Mouse (Mus musculus) CH12.LX (cell line): Measurements from ENCODE around the gene Arl1. TPM values are rescaled to one million over a fixed set of nuclear protein-coding genes. Genes with fewer than 3 reads are reported as not detected.
"Not testable (repeated sequence)": the region's sequence is repeated elsewhere in the genome, so short reads cannot be mapped to it uniquely, and the experiment has no call there.

ENCODE experiments used
- DNase-seq: peaks from one replicate; pipeline ENCODE4 v3.0.0-alpha.2; 2013; ENCODE audit errors: extremely low read depth
- H3K27ac ChIP-seq: 2 replicates; pipeline ENCODE4 v1.5.1; 2012; ENCODE audit warnings: low read depth, mild to moderate bottlenecking, control low read depth, moderate library complexity; ENCODE audit not compliant: insufficient read depth
- H3K27me3 ChIP-seq: replicated peaks from 2 replicates; pipeline ENCODE3; 2012; ENCODE audit warnings: inconsistent platforms
- H3K36me3 ChIP-seq, 2 experiments: replicated peaks in 1 of 2; 2 replicates each; pipeline versions ENCODE3 to v1.6.1; 2012; ENCODE audit warnings: inconsistent platforms in 1 of 2, low read length in 1 of 2, mild to moderate bottlenecking in 1 of 2, mixed read lengths in 1 of 2, moderate library complexity in 1 of 2; ENCODE audit not compliant: control insufficient read depth in 1 of 2, insufficient read depth in 1 of 2
- H3K4me1 ChIP-seq, 2 experiments: 2 replicates each; pipeline ENCODE4 v1.6.1; 2012; ENCODE audit warnings: inconsistent platforms in 1 of 2, moderate library complexity in 1 of 2; ENCODE audit not compliant: insufficient read depth in 2 of 2, control insufficient read depth in 1 of 2
- H3K4me2 ChIP-seq: 2 replicates; pipeline ENCODE4 v1.6.1; 2012; ENCODE audit warnings: low read depth, mild to moderate bottlenecking, control low read depth; ENCODE audit not compliant: poor library complexity, insufficient read depth, severe bottlenecking
- H3K4me3 ChIP-seq, 3 experiments: fragments of 150-350 bp in 1 of 3; sonication (generic) in 1 of 3; replicated peaks in 1 of 3; 2 replicates each; pipeline versions ENCODE3 to v1.5.1; 2011 to 2012; ENCODE audit warnings: low read depth in 2 of 3, low read length in 2 of 3, mild to moderate bottlenecking in 2 of 3, moderate library complexity in 2 of 3, control low read depth in 1 of 3, improper control_type of control experiment in 1 of 3, inconsistent platforms in 1 of 3, mixed read lengths in 1 of 3; ENCODE audit not compliant: poor library complexity in 1 of 3
- H3K79me2 ChIP-seq: replicated peaks from 2 replicates; pipeline ENCODE4 v1.6.1; 2012; ENCODE audit warnings: mild to moderate bottlenecking, moderate library complexity; ENCODE audit not compliant: control insufficient read depth, poor library complexity, insufficient read depth, severe bottlenecking; ENCODE audit errors: extremely low read depth
- H3K9ac ChIP-seq: 2 replicates; pipeline ENCODE4 v1.6.1; 2012; ENCODE audit warnings: low read depth, mild to moderate bottlenecking, control low read depth, moderate library complexity; ENCODE audit not compliant: insufficient read depth
- H3K9me3 ChIP-seq: replicated peaks from 2 replicates; pipeline ENCODE3; 2012; ENCODE audit warnings: low read length, inconsistent platforms, mixed read lengths
- BHLHE40 ChIP-seq: IDR thresholded peaks from 2 replicates; pipeline ENCODE4 v1.6.1; 2011; ENCODE audit warnings: mild to moderate bottlenecking, low read depth, low read length, improper control_type of control experiment
- CHD1 ChIP-seq: IDR thresholded peaks from 2 replicates; pipeline ENCODE4 v1.6.1; 2012; ENCODE audit warnings: low read depth, low read length, improper control_type of control experiment, inconsistent platforms
- CHD2 ChIP-seq: IDR thresholded peaks from 2 replicates; pipeline ENCODE4 v1.6.1; 2011; ENCODE audit warnings: low read length, improper control_type of control experiment
- E2F4 ChIP-seq: IDR thresholded peaks from 2 replicates; pipeline ENCODE4 v1.6.1; 2011; ENCODE audit warnings: low read depth, low read length, improper control_type of control experiment; ENCODE audit not compliant: insufficient replicate concordance
- ELF1 ChIP-seq: IDR thresholded peaks from 2 replicates; pipeline ENCODE4 v1.6.1; 2014; ENCODE audit warnings: low read depth, mild to moderate bottlenecking, inconsistent platforms, low read length, improper control_type of control experiment
- ETS1 ChIP-seq: conservative IDR thresholded peaks from 2 replicates; pipeline ENCODE4 v1.6.1; 2012; ENCODE audit warnings: low read depth, mild to moderate bottlenecking, inconsistent platforms, low read length, improper control_type of control experiment, moderate library complexity
- GABPA ChIP-seq: IDR thresholded peaks from 2 replicates; pipeline ENCODE4 v1.6.1; 2012; ENCODE audit warnings: low read depth, low read length, improper control_type of control experiment, inconsistent platforms; ENCODE audit not compliant: insufficient replicate concordance
- HCFC1 ChIP-seq: IDR thresholded peaks from 2 replicates; pipeline ENCODE4 v1.6.1; 2012; ENCODE audit warnings: low read depth, mild to moderate bottlenecking, inconsistent platforms, low read length, improper control_type of control experiment
- IRF4 ChIP-seq: IDR thresholded peaks from 2 replicates; pipeline ENCODE4 v1.6.1; 2014; ENCODE audit warnings: low read depth, mild to moderate bottlenecking, inconsistent platforms, low read length, improper control_type of control experiment
- MAFK ChIP-seq: IDR thresholded peaks from 2 replicates; pipeline ENCODE4 v1.6.1; 2011; ENCODE audit warnings: low read length, improper control_type of control experiment; ENCODE audit not compliant: insufficient replicate concordance
- MAX ChIP-seq: IDR thresholded peaks from 2 replicates; pipeline ENCODE4 v1.6.1; 2011; ENCODE audit warnings: low read length, improper control_type of control experiment
- MEF2A ChIP-seq: IDR thresholded peaks from 2 replicates; pipeline ENCODE4 v1.6.1; 2014; ENCODE audit warnings: low read depth, mild to moderate bottlenecking, inconsistent platforms, low read length, improper control_type of control experiment, borderline replicate concordance
- MXI1 ChIP-seq: IDR thresholded peaks from 2 replicates; pipeline ENCODE4 v1.6.1; 2011; ENCODE audit warnings: mild to moderate bottlenecking, low read depth, low read length, improper control_type of control experiment
- NELFE ChIP-seq: IDR thresholded peaks from 2 replicates; pipeline ENCODE4 v1.6.1; 2011; ENCODE audit warnings: low read depth, low read length, improper control_type of control experiment
- NRF1 ChIP-seq: IDR thresholded peaks from 2 replicates; pipeline ENCODE4 v1.6.1; 2014; ENCODE audit warnings: low read depth, mild to moderate bottlenecking, inconsistent platforms, low read length, improper control_type of control experiment, moderate library complexity
- POLR2A ChIP-seq: IDR thresholded peaks from 2 replicates; pipeline ENCODE4 v1.6.1; 2011; ENCODE audit warnings: low read depth, mild to moderate bottlenecking, improper control_type of control experiment, low read length
- RAD21 ChIP-seq: IDR thresholded peaks from 2 replicates; pipeline ENCODE4 v1.6.1; 2011; ENCODE audit warnings: low read depth, mild to moderate bottlenecking, low read length, improper control_type of control experiment, moderate library complexity
- RCOR1 ChIP-seq: conservative IDR thresholded peaks from 2 replicates; pipeline ENCODE4 v1.6.1; 2012; ENCODE audit warnings: low read depth, mild to moderate bottlenecking, inconsistent platforms, low read length, improper control_type of control experiment
- SIN3A ChIP-seq: IDR thresholded peaks from 2 replicates; pipeline ENCODE4 v1.6.1; 2012; ENCODE audit warnings: low read length, improper control_type of control experiment, inconsistent platforms
- SMC3 ChIP-seq: IDR thresholded peaks from 2 replicates; pipeline ENCODE4 v1.6.1; 2011; ENCODE audit warnings: low read depth, low read length, improper control_type of control experiment
- TBP ChIP-seq: conservative IDR thresholded peaks from 2 replicates; pipeline ENCODE4 v1.6.1; 2011; ENCODE audit warnings: low read depth, low read length, improper control_type of control experiment
- UBTF ChIP-seq: IDR thresholded peaks from 2 replicates; pipeline ENCODE4 v1.6.1; 2012; ENCODE audit warnings: low read depth, mild to moderate bottlenecking, inconsistent platforms, low read length, improper control_type of control experiment, moderate library complexity
- USF1 ChIP-seq: IDR thresholded peaks from 2 replicates; pipeline ENCODE4 v1.6.1; 2014; ENCODE audit warnings: low read depth, mild to moderate bottlenecking, inconsistent platforms, low read length, improper control_type of control experiment
- USF2 ChIP-seq: conservative IDR thresholded peaks from 2 replicates; pipeline ENCODE4 v1.6.1; 2011; ENCODE audit warnings: low read depth, low read length, improper control_type of control experiment
- ZMIZ1 ChIP-seq: IDR thresholded peaks from 2 replicates; pipeline ENCODE4 v1.6.1; 2012; ENCODE audit warnings: low read depth, mild to moderate bottlenecking, inconsistent platforms, low read length, improper control_type of control experiment
- ZNF384 ChIP-seq: IDR thresholded peaks from 2 replicates; pipeline ENCODE4 v1.6.1; 2012; ENCODE audit warnings: low read depth, low read length, improper control_type of control experiment, inconsistent platforms
- dilution Hi-C: fragments of 300-500 bp; cut with MboI; formaldehyde crosslinking; loops from 2 replicates; pipeline ENCODE4 v1.14.3; 2020; ENCODE audit warnings: low sequenced_read_pairs; ENCODE audit not compliant: extremely low pct_unique_long_range_greater_than_20kb, extremely low pct_ligation_motif_present
- in situ Hi-C: fragments of 300-500 bp; cut with MboI; formaldehyde crosslinking; loops from 3 replicates; pipeline ENCODE4 v1.14.3; 2019; ENCODE audit warnings: low sequenced_read_pairs, low pct_ligation_motif_present, low pct_unique_long_range_greater_than_20kb, mixed read lengths
- polyA plus RNA-seq: library from polyadenylated mRNA; unstranded; fragments of >175 nt; gene quantifications from 2 replicates; pipeline ENCODE4 v1.2.1, GENCODE M21; 2012; ENCODE audit warnings: low read depth; ENCODE audit not compliant: insufficient read length
- total RNA-seq, 2 experiments: library from RNA; depleted of rRNA; stranded (reverse); fragments of 300-350 nt in 1 of 2; fragments of >200 nt in 1 of 2; gene quantifications; 2 replicates each; pipeline ENCODE4 v1.2.3; 2012 to 2014

The Arl1 gene
- total and polyA plus RNA-seq, 3 experiments, result 48.9 to 143 (median 94.0) TPM

GRCm38 (mm10) chr10:88776206-88776605, 45.5 kb downstream of the Arl1 start:
- no peak overlapping the region for H3K27ac ChIP-seq
- DNase-seq, result no peak
- no peaks in the 10 kb centered on the region for H3K27me3 ChIP-seq
- H3K4me1 ChIP-seq, result no peaks in the 10 kb centered on the region
- dilution Hi-C loops (no loop called here), in situ Hi-C loops (no loop called here)
- H3K36me3 ChIP-seq, result peaks cover 69 to 89% of the 10 kb centered on the region in 2 experiments
- TF ChIP-seq SMC3 (no peak), MEF2A (no peak), RAD21 (no peak), ELF1 (no peak), TBP (no peak), CHD2 (no peak), CHD1 (no peak), BHLHE40 (no peak), ZNF384 (no peak), UBTF (no peak), RCOR1 (no peak), HCFC1 (no peak), MAFK (no peak), USF1 (no peak), IRF4 (no peak), ETS1 (no peak), NELFE (no peak), E2F4 (no peak)
- TF ChIP-seq, all 38 proteins: peak for 0
- H3K4me2 ChIP-seq, result no peak overlapping the region
- no peak overlapping the region for H3K9ac ChIP-seq
- no peak overlapping the region for H3K4me3 ChIP-seq
- H3K79me2 ChIP-seq, result no peaks in the 10 kb centered on the region
- H3K9me3 ChIP-seq, result no peaks in the 10 kb centered on the region

GRCm38 (mm10) chr10:88780716-88781115, 50.1 kb downstream of the Arl1 start:
- peaks cover 70 to 91% of the 10 kb centered on the region in 2 experiments for H3K36me3 ChIP-seq
- H3K4me3 ChIP-seq, result no peak overlapping the region
- no peaks in the 10 kb centered on the region for H3K79me2 ChIP-seq
- no peak for TF ChIP-seq USF2
- no peak for TF ChIP-seq IRF4
- TF ChIP-seq POLR2A, result no peak
- TF ChIP-seq USF1, result no peak
- no peak for TF ChIP-seq ZNF384
- TF ChIP-seq SIN3A, result no peak
- no peak for TF ChIP-seq CHD1
- no peak for TF ChIP-seq MAX
- no peak for TF ChIP-seq ZMIZ1
- TF ChIP-seq UBTF, result no peak
- no peak for TF ChIP-seq RCOR1
- no peak for TF ChIP-seq NRF1
- TF ChIP-seq MXI1, result no peak
- TF ChIP-seq GABPA, result no peak
- TF ChIP-seq, all 38 proteins: peak for 0
- Histone ChIP-seq H3K27ac (no peak overlapping the region), H3K9ac (no peak overlapping the region), H3K9me3 (no peaks in the 10 kb centered on the region), H3K4me2 (no peak overlapping the region), H3K27me3 (no peaks in the 10 kb centered on the region), H3K4me1 (no peaks in the 10 kb centered on the region)
- dilution Hi-C loops (no loop called here), in situ Hi-C loops (no loop called here)
- no peak for DNase-seq

- H3K27me3 ChIP-seq, H3K27ac ChIP-seq, in situ Hi-C loops, H3K4me3 ChIP-seq, DNase-seq, dilution Hi-C loops, H3K4me1 ChIP-seq, H3K79me2 ChIP-seq, H3K4me2 ChIP-seq, H3K9ac ChIP-seq, H3K9me3 ChIP-seq: not testable (repeated sequence)
- peaks cover 60 to 89% of the 10 kb centered on the region in 2 experiments for H3K36me3 ChIP-seq
Observed at GRCm38 (mm10) chr10:88783135-88783534, 52.5 kb downstream of the Arl1 start.
